Mouse (Mus musculus) lung, postnatal 0 days (tissue): ENCODE data around the gene Eif3b. TPM values are rescaled to one million over a fixed set of nuclear protein-coding genes. Genes with fewer than 3 reads are reported as not detected.

ENCODE experiments used
- ATAC-seq: fragments of 200-750 bp; cut with Nextera tagmentation; 2 replicates; pipeline ENCODE4 v1.8.0; 2017; ENCODE audit warnings: moderate library complexity
- DNase-seq: peaks from one replicate; pipeline ENCODE4 v3.0.0-alpha.2; 2016; ENCODE audit warnings: low spot score
- H3K27ac ChIP-seq: fragments of 300-500 bp; sonication (generic); 2 replicates; pipeline ENCODE4 v1.5.1; 2014; ENCODE audit warnings: antibody characterized with exemption, mild to moderate bottlenecking, low read length, mixed read lengths
- H3K27me3 ChIP-seq: fragments of 300-500 bp; sonication (generic); replicated peaks from 2 replicates; pipeline ENCODE4 v1.6.1; 2014; ENCODE audit warnings: low read length, mixed read lengths; ENCODE audit not compliant: insufficient read depth
- H3K36me3 ChIP-seq: fragments of 300-500 bp; sonication (generic); 2 replicates; pipeline ENCODE4 v1.6.1; 2014; ENCODE audit warnings: low read length, mixed read lengths; ENCODE audit not compliant: insufficient read depth
- H3K4me1 ChIP-seq: fragments of 300-500 bp; sonication (generic); 2 replicates; pipeline ENCODE4 v1.6.1; 2014; ENCODE audit warnings: antibody characterized with exemption, low read depth, low read length, mixed read lengths; ENCODE audit not compliant: insufficient read depth
- H3K4me2 ChIP-seq: fragments of 300-500 bp; sonication (generic); replicated peaks from 2 replicates; pipeline ENCODE4 v1.6.1; 2014; ENCODE audit warnings: low read depth, mild to moderate bottlenecking, low read length, moderate library complexity, mixed read lengths
- H3K4me3 ChIP-seq: fragments of 300-500 bp; sonication (generic); 2 replicates; pipeline ENCODE4 v1.5.1; 2014; ENCODE audit warnings: low read depth, low read length
- H3K9ac ChIP-seq: fragments of 300-500 bp; sonication (generic); replicated peaks from 2 replicates; pipeline ENCODE4 v1.6.1; 2014; ENCODE audit warnings: low read depth, mild to moderate bottlenecking
- H3K9me3 ChIP-seq: fragments of 300-500 bp; sonication (generic); 2 replicates; pipeline ENCODE4 v1.6.1; 2016; ENCODE audit warnings: low read length, mixed read lengths
- CTCF ChIP-seq: IDR thresholded peaks from 2 replicates; pipeline ENCODE4 v1.5.1; 2016; ENCODE audit warnings: antibody characterized with exemption, mild to moderate bottlenecking
- EP300 ChIP-seq: IDR thresholded peaks from 2 replicates; pipeline ENCODE4 v1.6.1; 2016; ENCODE audit warnings: antibody characterized with exemption, mild to moderate bottlenecking, control low read depth
- WGBS: fragments of 180-500 bp; shearing (Covaris S2); extraction: QIAGEN DNeasy Blood & Tissue Kit; methylation state at CpG from one replicate; pipeline ENCODE4 v1.1.7; 2014; 5-methylcytosine and 5-hydroxymethylcytosine counted together
- microRNA-seq: library from miRNA; unstranded; fragments of <30 nt; microRNA quantifications from one replicate; pipeline ENCODE4, GENCODE M21; 2016
- polyA plus RNA-seq: library from polyadenylated mRNA; unstranded; fragments of >200 nt; fragmentation: Nextera tagmentation; extraction: Ambion mirVana; gene quantifications from 2 replicates; pipeline ENCODE4 v1.2.1, GENCODE M21; 2015

Eif3b gene
- polyA plus RNA-seq, 1 experiment from 2014 or later, result 81.5 TPM

- H3K27me3 ChIP-seq, result no peaks in the 10 kb centered on the region
- no peaks in the 10 kb centered on the region for H3K36me3 ChIP-seq
- no peak overlapping the region for H3K27ac ChIP-seq
- no peaks in the 10 kb centered on the region for H3K9me3 ChIP-seq
- ATAC-seq (no peak), DNase-seq (no peak)
- no peak overlapping the region for H3K9ac ChIP-seq
- TF ChIP-seq EP300 (no peak), CTCF (no peak)
- no peak overlapping the region for H3K4me2 ChIP-seq
- H3K4me1 ChIP-seq, result no peaks in the 10 kb centered on the region
- 59% methylated on average over 6 of the region's 6 CpGs for WGBS
- H3K4me3 ChIP-seq, result no peak overlapping the region
Measured at GRCm38 (mm10) chr5:140491142-140491541, 72.0 kb downstream of the Eif3b start.

- no peak for DNase-seq
- Histone ChIP-seq H3K4me1 (no peaks in the 10 kb centered on the region), H3K27me3 (no peaks in the 10 kb centered on the region), H3K9me3 (no peaks in the 10 kb centered on the region), H3K27ac (no peak overlapping the region), H3K4me3 (no peak overlapping the region), H3K36me3 (no peaks in the 10 kb centered on the region), H3K9ac (no peak overlapping the region), H3K4me2 (no peak overlapping the region)
- 14% methylated on average over 11 of the region's 11 CpGs for WGBS
- ATAC-seq, result no peak
- no peak for TF ChIP-seq CTCF
- TF ChIP-seq EP300, result no peak
Measured at GRCm38 (mm10) chr5:140492684-140493233, 73.6 kb downstream of the Eif3b start.

Small RNAs within 50 kb of the gene (microRNA-seq; reads per million reads assigned to microRNA genes)
- gene Mir7038, result not detected

Other genes with a start within 250 kb of the Eif3b start
- 18.4 and 19.0 TPM in 2 replicates for gene Mad1l1, start 97.8 kb upstream of the Eif3b start, polyA plus RNA-seq
- gene Nudt1, start 97.7 kb upstream of the Eif3b start, polyA plus RNA-seq, result 17.9 and 19.4 TPM in 2 replicates
- gene Mrm2, start 87.4 kb upstream of the Eif3b start, polyA plus RNA-seq, result 9.8 and 11.7 TPM in 2 replicates
- 16.7 and 17.1 TPM in 2 replicates for gene Snx8, start 30.1 kb upstream of the Eif3b start, polyA plus RNA-seq
- gene Gm4869, start 26.3 kb downstream of the Eif3b start, polyA plus RNA-seq, result not detected in 2 replicates
- gene Chst12, start 86.2 kb downstream of the Eif3b start, polyA plus RNA-seq, result 19.9 and 21.7 TPM in 2 replicates
- not detected in 2 replicates for gene Grifin, start 145.7 kb downstream of the Eif3b start, polyA plus RNA-seq
- 23.1 and 25.5 TPM in 2 replicates for gene Lfng, start 188.0 kb downstream of the Eif3b start, polyA plus RNA-seq
- 18.2 and 19.8 TPM in 2 replicates for gene Ttyh3, start 229.7 kb downstream of the Eif3b start, polyA plus RNA-seq